Mouse (Mus musculus) frontal cortex, postnatal 36 days (tissue): ENCODE data around the gene Mea1.
A peak's percentile ranks its signal among the peaks of the same experiment; 100 is the strongest.

Experiments
- DNase-seq, 2 experiments: peaks; one replicate each; pipeline ENCODE4 v3.0.0; 2022; ENCODE audit warnings: low spot score in 2 of 2

The Mea1 gene

GRCm38 (mm10) chr17:46669911-46670310 lies 8.7 kb upstream of the Mea1 start:
- DNase-seq, result no peak

GRCm38 (mm10) chr17:46673850-46674529 lies 4.6 kb upstream of the Mea1 start, which contains the start of gene Rrp36:
Rrp36 (minus strand) TSS chr17:46674352.
- peak; percentile 88 to 92 for DNase-seq

GRCm38 (mm10) chr17:46674530-46675283 lies 3.9 kb upstream of the Mea1 start:
- no peak for DNase-seq

GRCm38 (mm10) chr17:46678911-46679310 lies 318 bp downstream of the Mea1 start:
- no peak for DNase-seq

GRCm38 (mm10) chr17:46679843-46680759 lies 1.5 kb downstream of the Mea1 start:
- DNase-seq, result peak in 1 of 2 experiments; percentile 24

GRCm38 (mm10) chr17:46680760-46681373 lies 2.3 kb downstream of the Mea1 start, which contains the start of gene Klhdc3:
Klhdc3 (minus strand) TSS chr17:46680914.
- peak; percentile 93 to 95 for DNase-seq

- no peak for DNase-seq
Observed at GRCm38 (mm10) chr17:46681466-46682118, 3.0 kb downstream of the Mea1 start.

- no peak for DNase-seq
Observed at GRCm38 (mm10) chr17:46682654-46683389, 4.2 kb downstream of the Mea1 start.

- no peak for DNase-seq
Observed at GRCm38 (mm10) chr17:46685913-46686312, 7.3 kb downstream of the Mea1 start.

GRCm38 (mm10) chr17:46690665-46691064 lies 12.1 kb downstream of the Mea1 start:
- DNase-seq, result no peak

GRCm38 (mm10) chr17:46691390-46691789 lies 12.8 kb downstream of the Mea1 start:
- no peak for DNase-seq

GRCm38 (mm10) chr17:46694517-46695063 lies 16.0 kb downstream of the Mea1 start:
- no peak for DNase-seq

- DNase-seq, result no peak
Observed at GRCm38 (mm10) chr17:46698515-46698914, 19.9 kb downstream of the Mea1 start.

GRCm38 (mm10) chr17:46699245-46699644 lies 20.7 kb downstream of the Mea1 start:
- no peak for DNase-seq

GRCm38 (mm10) chr17:46699912-46700311 lies 21.3 kb downstream of the Mea1 start:
- DNase-seq, result no peak

GRCm38 (mm10) chr17:46701489-46701888 lies 22.9 kb downstream of the Mea1 start:
- no peak for DNase-seq

- no peak for DNase-seq
Observed at GRCm38 (mm10) chr17:46702100-46702499, 23.5 kb downstream of the Mea1 start.

- no peak for DNase-seq
Observed at GRCm38 (mm10) chr17:46702506-46702905, 23.9 kb downstream of the Mea1 start.

- DNase-seq, result no peak
Observed at GRCm38 (mm10) chr17:46703971-46704886, 25.6 kb downstream of the Mea1 start.
